Mouse (Mus musculus) ES-CJ7 (cell line): Measurements from ENCODE around the gene Apoa4.

ENCODE experiments used
- DNase-seq: peaks from one replicate; pipeline ENCODE4 v3.0.0; 2011; ENCODE audit warnings: low read depth, low spot score

Gene Apoa4

DNA sequence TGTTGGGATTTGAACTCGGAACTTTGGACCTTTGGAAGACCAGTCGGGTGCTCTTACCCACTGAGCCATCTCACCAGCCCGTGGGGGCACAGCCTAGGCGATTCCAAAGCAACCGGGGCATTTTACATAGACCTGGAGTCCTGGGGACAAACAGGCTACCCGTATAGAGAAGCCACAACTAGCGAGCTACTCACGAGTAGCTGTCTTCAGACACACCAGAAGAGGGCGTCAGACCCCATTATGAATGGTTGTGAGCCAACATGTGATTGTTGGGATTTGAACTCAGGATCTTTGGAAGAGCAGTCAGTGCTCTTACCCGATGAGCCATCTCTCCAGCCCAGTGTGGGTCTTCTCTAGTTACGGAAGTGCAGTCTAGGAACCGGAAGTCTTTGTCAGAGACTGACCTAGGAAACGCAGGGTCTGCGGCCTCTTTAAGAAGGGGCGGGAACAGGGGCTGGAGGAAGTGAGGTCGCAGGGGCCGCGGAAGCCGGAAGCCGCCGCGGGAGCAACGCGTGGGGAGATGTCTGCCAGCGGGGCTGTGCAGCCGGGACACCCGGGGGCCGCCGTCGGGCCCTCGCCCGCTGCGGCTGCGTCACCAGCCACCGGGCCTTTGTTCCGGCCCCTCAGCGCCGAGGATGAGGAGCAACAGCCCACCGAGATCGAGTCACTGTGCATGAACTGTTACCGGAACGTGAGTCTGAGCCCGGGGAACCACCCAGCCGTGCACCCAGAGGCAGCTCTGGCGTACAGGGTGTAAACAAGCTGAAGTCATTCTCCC, 32.4 kb downstream of the Apoa4 start, which contains the start of gene Zpr1:
TSS of gene Zpr1 (plus strand) at position 388 of the 778 bp plus-strand sequence.
- peak; percentile 96 for DNase-seq

DNA sequence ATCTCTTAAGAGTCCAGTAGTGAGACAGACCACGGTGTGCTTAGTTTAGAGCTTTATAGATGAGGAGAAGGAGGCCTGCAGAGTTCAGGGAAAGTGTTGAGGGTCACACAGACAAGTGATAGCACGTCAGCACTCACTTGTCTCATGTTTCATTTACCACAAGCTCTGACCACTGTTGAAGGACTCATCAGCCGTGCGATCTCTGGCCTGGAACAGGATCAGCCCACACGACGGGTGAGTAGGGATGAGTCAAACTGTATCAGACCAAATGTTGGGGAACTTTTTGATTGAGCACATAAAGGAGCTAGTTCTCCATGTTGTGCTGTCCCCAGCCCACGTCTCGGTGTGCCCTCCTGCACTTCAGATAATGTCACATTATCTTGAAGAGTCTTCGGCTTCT, 34.0 kb downstream of the Apoa4 start:
- DNase-seq, result no peak

GRCm38 (mm10) chr9:46282631-46283436, 42.3 kb downstream of the Apoa4 start, which contains the start of gene Bud13:
Gene Bud13 (plus strand): TSS chr9:46283008.
- peak; percentile 93 for DNase-seq
